Mouse (Mus musculus) CH12.LX (cell line): Measurements from ENCODE around the gene Rbfox1. TPM values are rescaled to one million over a fixed set of nuclear protein-coding genes. Genes with fewer than 3 reads are reported as not detected.

Experiments used
- DNase-seq: peaks from one replicate; pipeline ENCODE4 v3.0.0-alpha.2; 2013; ENCODE audit errors: extremely low read depth
- H3K27ac ChIP-seq: 2 replicates; pipeline ENCODE4 v1.5.1; 2012; ENCODE audit warnings: low read depth, mild to moderate bottlenecking, control low read depth, moderate library complexity; ENCODE audit not compliant: insufficient read depth
- H3K27me3 ChIP-seq: replicated peaks from 2 replicates; pipeline ENCODE3; 2012; ENCODE audit warnings: inconsistent platforms
- H3K36me3 ChIP-seq, 2 experiments: replicated peaks in 1 of 2; 2 replicates each; pipeline versions ENCODE3 to v1.6.1; 2012; ENCODE audit warnings: inconsistent platforms in 1 of 2, low read length in 1 of 2, mild to moderate bottlenecking in 1 of 2, mixed read lengths in 1 of 2, moderate library complexity in 1 of 2; ENCODE audit not compliant: control insufficient read depth in 1 of 2, insufficient read depth in 1 of 2
- H3K4me1 ChIP-seq, 2 experiments: 2 replicates each; pipeline ENCODE4 v1.6.1; 2012; ENCODE audit warnings: inconsistent platforms in 1 of 2, moderate library complexity in 1 of 2; ENCODE audit not compliant: insufficient read depth in 2 of 2, control insufficient read depth in 1 of 2
- H3K4me2 ChIP-seq: 2 replicates; pipeline ENCODE4 v1.6.1; 2012; ENCODE audit warnings: low read depth, mild to moderate bottlenecking, control low read depth; ENCODE audit not compliant: poor library complexity, insufficient read depth, severe bottlenecking
- H3K4me3 ChIP-seq, 3 experiments: fragments of 150-350 bp in 1 of 3; sonication (generic) in 1 of 3; replicated peaks in 1 of 3; 2 replicates each; pipeline versions ENCODE3 to v1.5.1; 2011 to 2012; ENCODE audit warnings: low read depth in 2 of 3, low read length in 2 of 3, mild to moderate bottlenecking in 2 of 3, moderate library complexity in 2 of 3, control low read depth in 1 of 3, improper control_type of control experiment in 1 of 3, inconsistent platforms in 1 of 3, mixed read lengths in 1 of 3; ENCODE audit not compliant: poor library complexity in 1 of 3
- H3K79me2 ChIP-seq: replicated peaks from 2 replicates; pipeline ENCODE4 v1.6.1; 2012; ENCODE audit warnings: mild to moderate bottlenecking, moderate library complexity; ENCODE audit not compliant: control insufficient read depth, poor library complexity, insufficient read depth, severe bottlenecking; ENCODE audit errors: extremely low read depth
- H3K9ac ChIP-seq: 2 replicates; pipeline ENCODE4 v1.6.1; 2012; ENCODE audit warnings: low read depth, mild to moderate bottlenecking, control low read depth, moderate library complexity; ENCODE audit not compliant: insufficient read depth
- H3K9me3 ChIP-seq: replicated peaks from 2 replicates; pipeline ENCODE3; 2012; ENCODE audit warnings: low read length, inconsistent platforms, mixed read lengths
- CTCF ChIP-seq, 2 experiments: IDR thresholded peaks in 1 of 2; conservative IDR thresholded peaks in 1 of 2; 2 replicates each; pipeline ENCODE4 v1.5.1; 2011 to 2012; ENCODE audit warnings: low read depth in 2 of 2, low read length in 2 of 2, improper control_type of control experiment in 1 of 2, inconsistent platforms in 1 of 2, mild to moderate bottlenecking in 1 of 2, moderate library complexity in 1 of 2
- ETS1 ChIP-seq: conservative IDR thresholded peaks from 2 replicates; pipeline ENCODE4 v1.6.1; 2012; ENCODE audit warnings: low read depth, mild to moderate bottlenecking, inconsistent platforms, low read length, improper control_type of control experiment, moderate library complexity
- GABPA ChIP-seq: IDR thresholded peaks from 2 replicates; pipeline ENCODE4 v1.6.1; 2012; ENCODE audit warnings: low read depth, low read length, improper control_type of control experiment, inconsistent platforms; ENCODE audit not compliant: insufficient replicate concordance
- HCFC1 ChIP-seq: IDR thresholded peaks from 2 replicates; pipeline ENCODE4 v1.6.1; 2012; ENCODE audit warnings: low read depth, mild to moderate bottlenecking, inconsistent platforms, low read length, improper control_type of control experiment
- IRF4 ChIP-seq: IDR thresholded peaks from 2 replicates; pipeline ENCODE4 v1.6.1; 2014; ENCODE audit warnings: low read depth, mild to moderate bottlenecking, inconsistent platforms, low read length, improper control_type of control experiment
- KAT2A ChIP-seq: IDR thresholded peaks from 2 replicates; pipeline ENCODE4 v1.6.1; 2012; ENCODE audit warnings: low read length, improper control_type of control experiment, inconsistent platforms; ENCODE audit not compliant: insufficient replicate concordance
- MAFK ChIP-seq: IDR thresholded peaks from 2 replicates; pipeline ENCODE4 v1.6.1; 2011; ENCODE audit warnings: low read length, improper control_type of control experiment; ENCODE audit not compliant: insufficient replicate concordance
- MAZ ChIP-seq: IDR thresholded peaks from 2 replicates; pipeline ENCODE4 v1.6.1; 2012; ENCODE audit warnings: low read depth, mild to moderate bottlenecking, inconsistent platforms, low read length, improper control_type of control experiment, moderate library complexity
- MEF2A ChIP-seq: IDR thresholded peaks from 2 replicates; pipeline ENCODE4 v1.6.1; 2014; ENCODE audit warnings: low read depth, mild to moderate bottlenecking, inconsistent platforms, low read length, improper control_type of control experiment, borderline replicate concordance
- NELFE ChIP-seq: IDR thresholded peaks from 2 replicates; pipeline ENCODE4 v1.6.1; 2011; ENCODE audit warnings: low read depth, low read length, improper control_type of control experiment
- NRF1 ChIP-seq: IDR thresholded peaks from 2 replicates; pipeline ENCODE4 v1.6.1; 2014; ENCODE audit warnings: low read depth, mild to moderate bottlenecking, inconsistent platforms, low read length, improper control_type of control experiment, moderate library complexity
- POLR2A ChIP-seq: IDR thresholded peaks from 2 replicates; pipeline ENCODE4 v1.6.1; 2011; ENCODE audit warnings: low read depth, mild to moderate bottlenecking, improper control_type of control experiment, low read length
- POLR2AphosphoS2 ChIP-seq: IDR thresholded peaks from 2 replicates; pipeline ENCODE4 v1.6.1; 2011; ENCODE audit warnings: low read depth, low read length, improper control_type of control experiment
- RAD21 ChIP-seq: IDR thresholded peaks from 2 replicates; pipeline ENCODE4 v1.6.1; 2011; ENCODE audit warnings: low read depth, mild to moderate bottlenecking, low read length, improper control_type of control experiment, moderate library complexity
- RCOR1 ChIP-seq: conservative IDR thresholded peaks from 2 replicates; pipeline ENCODE4 v1.6.1; 2012; ENCODE audit warnings: low read depth, mild to moderate bottlenecking, inconsistent platforms, low read length, improper control_type of control experiment
- SIN3A ChIP-seq: IDR thresholded peaks from 2 replicates; pipeline ENCODE4 v1.6.1; 2012; ENCODE audit warnings: low read length, improper control_type of control experiment, inconsistent platforms
- SMC3 ChIP-seq: IDR thresholded peaks from 2 replicates; pipeline ENCODE4 v1.6.1; 2011; ENCODE audit warnings: low read depth, low read length, improper control_type of control experiment
- UBTF ChIP-seq: IDR thresholded peaks from 2 replicates; pipeline ENCODE4 v1.6.1; 2012; ENCODE audit warnings: low read depth, mild to moderate bottlenecking, inconsistent platforms, low read length, improper control_type of control experiment, moderate library complexity
- ZC3H11A ChIP-seq: IDR thresholded peaks from 2 replicates; pipeline ENCODE4 v1.6.1; 2012; ENCODE audit warnings: low read depth, mild to moderate bottlenecking, inconsistent platforms, low read length, improper control_type of control experiment
- ZNF384 ChIP-seq: IDR thresholded peaks from 2 replicates; pipeline ENCODE4 v1.6.1; 2012; ENCODE audit warnings: low read depth, low read length, improper control_type of control experiment, inconsistent platforms
- dilution Hi-C: fragments of 300-500 bp; cut with MboI; formaldehyde crosslinking; loops from 2 replicates; pipeline ENCODE4 v1.14.3; 2020; ENCODE audit warnings: low sequenced_read_pairs; ENCODE audit not compliant: extremely low pct_unique_long_range_greater_than_20kb, extremely low pct_ligation_motif_present
- in situ Hi-C: fragments of 300-500 bp; cut with MboI; formaldehyde crosslinking; loops from 3 replicates; pipeline ENCODE4 v1.14.3; 2019; ENCODE audit warnings: low sequenced_read_pairs, low pct_ligation_motif_present, low pct_unique_long_range_greater_than_20kb, mixed read lengths
- polyA plus RNA-seq: library from polyadenylated mRNA; unstranded; fragments of >175 nt; gene quantifications from 2 replicates; pipeline ENCODE4 v1.2.1, GENCODE M21; 2012; ENCODE audit warnings: low read depth; ENCODE audit not compliant: insufficient read length
- total RNA-seq, 2 experiments: library from RNA; depleted of rRNA; stranded (reverse); fragments of 300-350 nt in 1 of 2; fragments of >200 nt in 1 of 2; gene quantifications; 2 replicates each; pipeline ENCODE4 v1.2.3; 2012 to 2014

The Rbfox1 gene
- total and polyA plus RNA-seq, 3 experiments: not detected

- TF ChIP-seq SIN3A: no peak
- TF ChIP-seq ETS1: no peak
- no peak for TF ChIP-seq GABPA
- TF ChIP-seq RCOR1: no peak
- no peak for TF ChIP-seq POLR2A
- TF ChIP-seq ZC3H11A: no peak
- no peak for TF ChIP-seq MAZ
- TF ChIP-seq NRF1: no peak
- TF ChIP-seq CTCF (conservative IDR thresholded peaks at IDR 0.05 in 1 of 2, IDR thresholded peaks at IDR 0.05 in 1 of 2; ENCODE audit: low read depth in 2 of 2, low read length in 2 of 2): no peak
- TF ChIP-seq, all 38 proteins: peak for 0
- Histone ChIP-seq H3K79me2 (no peaks in the 10 kb centered on the region), H3K4me1 (no peaks in the 10 kb centered on the region), H3K27me3 (no peaks in the 10 kb centered on the region), H3K36me3 (no peaks in the 10 kb centered on the region), H3K9ac (no peak overlapping the region), H3K4me2 (no peak overlapping the region), H3K9me3 (peaks cover 76% of the 10 kb centered on the region), H3K27ac (no peak overlapping the region), H3K4me3 (no peak overlapping the region)
- dilution Hi-C loops (no loop called here), in situ Hi-C loops (no loop called here)
- no peak for DNase-seq
These were observed 906.1 kb downstream of the Rbfox1 start for GRCm38 (mm10) chr16:6791218-6791617.

- no peaks in the 10 kb centered on the region for H3K27me3 ChIP-seq
- DNase-seq: peak; percentile 1
- no peak overlapping the region for H3K4me2 ChIP-seq
- peaks cover 76% of the 10 kb centered on the region for H3K9me3 ChIP-seq
- H3K36me3 ChIP-seq: no peaks in the 10 kb centered on the region
- no peaks in the 10 kb centered on the region for H3K4me1 ChIP-seq
- in situ Hi-C loops (no loop called here), dilution Hi-C loops (no loop called here)
- no peak overlapping the region for H3K4me3 ChIP-seq
- no peaks in the 10 kb centered on the region for H3K79me2 ChIP-seq
- no peak overlapping the region for H3K9ac ChIP-seq
- TF ChIP-seq RAD21 (peak; percentile 21), CTCF (conservative IDR thresholded peaks at IDR 0.05 in 1 of 2, IDR thresholded peaks at IDR 0.05 in 1 of 2; ENCODE audit: low read depth in 2 of 2, low read length in 2 of 2) (peak in 1 of 2 experiments; percentile 36; a peak in 1 of 4 replicates), IRF4 (no peak), SMC3 (peak; percentile 28)
- H3K27ac ChIP-seq: no peak overlapping the region
These were observed 906.5 kb downstream of the Rbfox1 start for GRCm38 (mm10) chr16:6791655-6792054.

- in situ Hi-C loops: no loop called here
- Histone ChIP-seq H3K79me2 (0 out of 2 replicates have a peak, but pooled peaks cover 1% of the 10 kb centered on the region), H3K9ac (no peak overlapping the region)
These were observed 921.1 kb downstream of the Rbfox1 start for GRCm38 (mm10) chr16:6806246-6806645.

More at GRCm38 (mm10) chr16:6806246-6806645, 921.1 kb downstream of the Rbfox1 start:
- TF ChIP-seq CTCF (conservative IDR thresholded peaks at IDR 0.05 in 1 of 2, IDR thresholded peaks at IDR 0.05 in 1 of 2; ENCODE audit: low read depth in 2 of 2, low read length in 2 of 2) (no peak), MAFK (no peak), ZNF384 (no peak), POLR2AphosphoS2 (no peak), MEF2A (no peak), KAT2A (no peak), RCOR1 (no peak), HCFC1 (no peak), UBTF (no peak), NELFE (no peak)
- H3K27me3 ChIP-seq: no peaks in the 10 kb centered on the region
- H3K9me3 ChIP-seq: peaks cover 72% of the 10 kb centered on the region
- H3K36me3 ChIP-seq: no peaks in the 10 kb centered on the region
- DNase-seq: no peak
- no peak overlapping the region for H3K4me2 ChIP-seq
- dilution Hi-C loops: no loop called here
- H3K4me3 ChIP-seq: no peak overlapping the region
- no peak overlapping the region for H3K27ac ChIP-seq
- no peaks in the 10 kb centered on the region for H3K4me1 ChIP-seq
